Mouse (Mus musculus): ENCODE results near the gene Pitpnm2.
A peak's percentile ranks its signal among the peaks of the same experiment; 100 is the strongest.

DNA sequence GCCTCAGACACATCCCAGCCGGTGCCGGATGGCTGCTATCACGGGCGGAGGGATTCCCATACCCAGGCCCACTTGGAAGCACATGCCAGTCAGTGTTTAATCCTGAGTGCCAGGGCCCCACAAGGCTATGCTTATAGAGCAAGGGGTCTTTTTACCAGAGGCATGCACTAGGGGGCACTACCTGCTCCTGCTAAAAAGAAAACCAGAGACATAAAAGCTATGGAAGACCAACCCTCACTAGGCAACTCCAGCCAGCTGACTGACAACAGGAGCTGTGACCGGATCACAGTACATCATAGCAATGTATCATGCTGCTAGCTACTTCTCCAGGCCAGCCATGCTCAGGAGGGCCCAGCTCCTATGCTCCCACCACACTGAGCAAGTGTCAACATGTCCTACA lies 87.0 kb downstream of the Pitpnm2 start:
- peak; percentile 56 for TF ChIP-seq CTCF (IDR thresholded peaks at IDR 0.05; ENCODE audit: extremely low read depth, insufficient read depth, low read length)
- no peak for TF ChIP-seq POLR2A (IDR thresholded peaks at IDR 0.05; ENCODE audit: extremely low read depth, insufficient read depth, low read length)

All from cortical plate, adult 2 months (tissue).